Mouse (Mus musculus) stomach, postnatal 0 days (tissue): ENCODE measurements at regions not wholly inside any gene's neighbourhood (a gene's known extent, or its start where the extent isn't known, plus 50 kb on each side); places are given as distances from the start of the nearest gene placed in this dataset.

ENCODE experiments used
- CTCF ChIP-seq: IDR thresholded peaks from 2 replicates; pipeline ENCODE4 v1.5.1; 2016; ENCODE audit warnings: antibody characterized with exemption, low read depth, mild to moderate bottlenecking, moderate library complexity
- EP300 ChIP-seq: optimal IDR thresholded peaks from 2 replicates; pipeline ENCODE3; 2016; ENCODE audit warnings: antibody characterized with exemption

- TF ChIP-seq EP300 = no peak
- TF ChIP-seq CTCF = no peak
These were observed 782.4 kb upstream of the Mms22l start for GRCm38 (mm10) chr4:23713781-23714415.
